Mouse (Mus musculus) lung, embryonic 14.5 days (tissue): ENCODE data around the gene Tanc1. TPM values are rescaled to one million over a fixed set of nuclear protein-coding genes. Genes with fewer than 3 reads are reported as not detected.

Experiments used
- ATAC-seq: fragments of 200-750 bp; cut with Nextera tagmentation; 2 replicates; pipeline ENCODE4 v1.8.0; 2017; ENCODE audit warnings: mild to moderate bottlenecking, moderate TSS enrichment, moderate library complexity; ENCODE audit not compliant: insufficient read depth
- DNase-seq: peaks from one replicate; pipeline ENCODE4 v3.0.0-alpha.2; 2015
- H3K27ac ChIP-seq: fragments of 300-500 bp; sonication (generic); 2 replicates; pipeline ENCODE4 v1.5.1; 2014; ENCODE audit warnings: low read depth, mild to moderate bottlenecking, moderate library complexity
- H3K27me3 ChIP-seq: fragments of 300-500 bp; sonication (generic); 2 replicates; pipeline ENCODE4 v1.6.1; 2014; ENCODE audit warnings: low read length, control low read depth; ENCODE audit not compliant: insufficient read depth
- H3K36me3 ChIP-seq: fragments of 300-500 bp; sonication (generic); 2 replicates; pipeline ENCODE4 v1.6.1; 2014; ENCODE audit warnings: control low read depth; ENCODE audit not compliant: insufficient read depth
- H3K4me1 ChIP-seq: fragments of 300-500 bp; sonication (generic); 2 replicates; pipeline ENCODE4 v1.6.1; 2014; ENCODE audit warnings: antibody characterized with exemption, control low read depth; ENCODE audit not compliant: insufficient read depth
- H3K4me2 ChIP-seq: fragments of 300-500 bp; sonication (generic); 2 replicates; pipeline ENCODE4 v1.6.1; 2014; ENCODE audit warnings: mild to moderate bottlenecking
- H3K4me3 ChIP-seq: fragments of 300-500 bp; sonication (generic); 2 replicates; pipeline ENCODE4 v1.5.1; 2014; ENCODE audit warnings: low read depth, low read length
- H3K9ac ChIP-seq: fragments of 300-500 bp; sonication (generic); 2 replicates; pipeline ENCODE4 v1.6.1; 2014
- H3K9me3 ChIP-seq: fragments of 300-500 bp; sonication (generic); 2 replicates; pipeline ENCODE4 v1.6.1; 2016; ENCODE audit warnings: low read depth, low read length, control low read depth
- CTCF ChIP-seq: IDR thresholded peaks from 2 replicates; pipeline ENCODE4 v1.5.1; 2016; ENCODE audit warnings: antibody characterized with exemption, low read depth
- WGBS: fragments of 180-500 bp; shearing (Covaris S2); extraction: QIAGEN DNeasy Blood & Tissue Kit; methylation state at CpG from one replicate; pipeline ENCODE4 v1.1.7; 2014; 5-methylcytosine and 5-hydroxymethylcytosine counted together
- polyA plus RNA-seq: library from polyadenylated mRNA; unstranded; fragments of >200 nt; fragmentation: Nextera tagmentation; extraction: Ambion mirVana; gene quantifications from 2 replicates; pipeline ENCODE4 v1.2.1, GENCODE M21; 2014

The Tanc1 gene
- polyA plus RNA-seq, 1 experiment from 2014 or later = 31.0 TPM

DNA sequence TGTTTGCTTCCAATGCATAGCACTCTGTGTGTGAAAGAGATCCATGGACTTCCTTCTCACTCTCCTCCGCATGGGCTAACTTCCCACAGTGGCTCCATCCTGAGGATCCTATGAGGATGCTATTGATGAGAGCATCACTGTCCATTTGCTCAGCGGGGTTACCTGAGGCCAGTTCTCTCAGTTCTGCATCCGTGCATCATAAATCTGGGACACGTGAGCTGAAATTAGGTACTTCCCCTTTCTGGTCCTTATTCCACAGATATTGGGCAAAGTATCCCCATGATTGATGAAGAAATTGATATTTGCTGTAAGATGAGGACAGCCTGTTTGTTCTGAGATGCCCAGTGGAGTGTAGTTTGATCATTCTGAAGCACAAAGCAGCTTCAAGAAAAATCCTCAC is 156.1 kb downstream of the Tanc1 start:
- Histone ChIP-seq H3K9ac (no peak overlapping the region), H3K9me3 (no peaks in the 10 kb centered on the region), H3K36me3 (peaks cover 2% of the 10 kb centered on the region), H3K27me3 (no peaks in the 10 kb centered on the region), H3K4me1 (peaks cover 24% of the 10 kb centered on the region), H3K27ac (peak overlapping the region; percentile 24; the same call in 1 of the 2 replicates), H3K4me2 (no peak overlapping the region), H3K4me3 (no peak overlapping the region)
- DNase-seq (no peak), ATAC-seq (no peak)
- WGBS = 78% methylated on average over 4 of the region's 4 CpGs
- no peak for TF ChIP-seq CTCF

DNA sequence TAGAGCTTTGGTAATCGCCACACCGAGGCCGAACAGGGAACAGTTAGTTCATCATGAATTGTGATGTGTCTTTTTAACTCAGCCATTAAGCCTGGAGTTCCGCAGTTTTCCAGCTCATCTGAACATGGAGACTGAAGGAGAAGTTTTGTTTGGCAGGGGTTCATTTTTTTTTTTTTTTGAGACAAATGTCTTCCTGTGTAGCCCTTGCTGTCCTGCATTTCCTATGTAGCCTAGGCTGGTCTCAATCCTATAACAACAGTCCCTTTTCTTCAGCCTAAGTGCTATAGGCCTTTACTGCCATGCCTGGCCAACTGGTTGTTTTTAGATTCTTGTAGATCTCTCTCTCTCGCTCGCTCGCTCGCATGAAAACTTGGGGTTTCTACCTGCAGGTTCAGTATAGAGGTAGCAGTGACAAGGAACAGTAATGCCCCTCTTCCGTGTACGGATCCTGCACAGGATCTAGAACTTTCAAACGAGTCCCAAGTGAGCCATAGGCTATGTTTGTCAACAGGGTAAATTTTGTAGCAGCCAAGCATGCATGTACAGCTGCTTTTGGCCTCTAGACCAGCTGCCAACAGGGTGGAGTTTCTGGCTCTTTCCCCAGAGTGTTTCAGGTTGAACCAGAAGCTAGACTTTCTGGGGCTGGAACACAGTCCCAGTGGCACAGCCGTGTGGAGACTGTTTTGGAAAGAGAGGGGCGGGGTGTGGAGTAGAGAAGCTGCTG is 157.0 kb downstream of the Tanc1 start:
- no peaks in the 10 kb centered on the region for H3K27me3 ChIP-seq
- 63% methylated on average over 13 of the region's 13 CpGs for WGBS
- no peak overlapping the region for H3K4me2 ChIP-seq
- H3K9me3 ChIP-seq = no peaks in the 10 kb centered on the region
- peaks cover 24% of the 10 kb centered on the region for H3K4me1 ChIP-seq
- DNase-seq (peak; percentile 67), ATAC-seq (peak; percentile 41; the same call in 1 of the 2 replicates)
- TF ChIP-seq CTCF = no peak
- H3K9ac ChIP-seq = no peak overlapping the region
- H3K36me3 ChIP-seq = peaks cover 7% of the 10 kb centered on the region
- no peak overlapping the region for H3K4me3 ChIP-seq
- peak overlapping the region; percentile 10; the same call in 1 of the 2 replicates for H3K27ac ChIP-seq

GRCm38 (mm10) chr2:59769385-59769735 is 157.5 kb downstream of the Tanc1 start:
- peaks cover 24% of the 10 kb centered on the region for H3K4me1 ChIP-seq
- H3K4me2 ChIP-seq = no peak overlapping the region
- DNase-seq (no peak), ATAC-seq (no peak)
- WGBS = 51% methylated on average over 3 of the region's 3 CpGs
- no peak overlapping the region for H3K9ac ChIP-seq
- 0 out of 2 replicates have a peak overlapping the region, but pooled peaks have one; percentile 10 for H3K27ac ChIP-seq
- no peaks in the 10 kb centered on the region for H3K27me3 ChIP-seq
- H3K36me3 ChIP-seq = peaks cover 7% of the 10 kb centered on the region
- no peak for TF ChIP-seq CTCF
- no peak overlapping the region for H3K4me3 ChIP-seq
- no peaks in the 10 kb centered on the region for H3K9me3 ChIP-seq

GRCm38 (mm10) chr2:59771708-59772107 is 159.9 kb downstream of the Tanc1 start:
- Histone ChIP-seq H3K9me3 (no peaks in the 10 kb centered on the region), H3K36me3 (peaks cover 16% of the 10 kb centered on the region), H3K27me3 (no peaks in the 10 kb centered on the region), H3K4me2 (no peak overlapping the region), H3K4me3 (no peak overlapping the region), H3K27ac (peak overlapping the region; percentile 48; the same call in 1 of the 2 replicates), H3K4me1 (peaks cover 24% of the 10 kb centered on the region), H3K9ac (no peak overlapping the region)
- DNase-seq (no peak), ATAC-seq (no peak)
- TF ChIP-seq CTCF = no peak
- WGBS = 45% methylated on average over 8 of the region's 8 CpGs

DNA sequence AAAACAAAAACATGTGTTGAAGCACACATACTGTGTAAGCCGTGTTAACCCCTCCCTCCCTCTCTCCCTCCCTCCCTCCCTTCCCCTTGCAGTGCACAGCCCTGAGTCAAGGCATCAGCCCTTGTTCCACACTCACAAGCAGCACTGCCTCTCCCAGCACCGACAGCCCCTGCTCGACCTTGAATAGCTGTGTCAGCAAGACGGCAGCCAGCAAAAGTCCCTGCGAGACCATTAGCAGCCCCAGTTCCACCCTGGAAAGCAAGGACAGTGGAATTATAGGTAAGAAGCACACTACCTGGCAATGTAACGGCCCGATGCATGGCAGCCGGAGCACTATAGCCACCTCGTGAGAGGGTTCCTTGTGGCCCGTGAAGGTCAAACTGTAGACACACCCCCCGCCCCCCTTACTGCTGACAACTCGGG is 160.4 kb downstream of the Tanc1 start:
- Histone ChIP-seq H3K27ac (no peak overlapping the region; the same call in 1 of the 2 replicates), H3K27me3 (no peaks in the 10 kb centered on the region), H3K4me3 (no peak overlapping the region), H3K9ac (no peak overlapping the region), H3K9me3 (no peaks in the 10 kb centered on the region), H3K36me3 (peaks cover 16% of the 10 kb centered on the region), H3K4me2 (no peak overlapping the region), H3K4me1 (peaks cover 24% of the 10 kb centered on the region)
- no peak for TF ChIP-seq CTCF
- peak; percentile 50 for DNase-seq
- peak; percentile 73 for ATAC-seq
- WGBS = 38% methylated on average over 12 of the region's 12 CpGs

GRCm38 (mm10) chr2:59774374-59774773 is 162.5 kb downstream of the Tanc1 start:
- Histone ChIP-seq H3K9ac (no peak overlapping the region), H3K4me2 (no peak overlapping the region), H3K4me3 (no peak overlapping the region), H3K36me3 (peaks cover 18% of the 10 kb centered on the region), H3K27me3 (no peaks in the 10 kb centered on the region), H3K27ac (peak overlapping the region; percentile 75), H3K4me1 (peaks cover 13% of the 10 kb centered on the region), H3K9me3 (no peaks in the 10 kb centered on the region)
- TF ChIP-seq CTCF = no peak
- ATAC-seq = no peak
- DNase-seq = no peak
- 71% methylated on average over 6 of the region's 6 CpGs for WGBS

DNA sequence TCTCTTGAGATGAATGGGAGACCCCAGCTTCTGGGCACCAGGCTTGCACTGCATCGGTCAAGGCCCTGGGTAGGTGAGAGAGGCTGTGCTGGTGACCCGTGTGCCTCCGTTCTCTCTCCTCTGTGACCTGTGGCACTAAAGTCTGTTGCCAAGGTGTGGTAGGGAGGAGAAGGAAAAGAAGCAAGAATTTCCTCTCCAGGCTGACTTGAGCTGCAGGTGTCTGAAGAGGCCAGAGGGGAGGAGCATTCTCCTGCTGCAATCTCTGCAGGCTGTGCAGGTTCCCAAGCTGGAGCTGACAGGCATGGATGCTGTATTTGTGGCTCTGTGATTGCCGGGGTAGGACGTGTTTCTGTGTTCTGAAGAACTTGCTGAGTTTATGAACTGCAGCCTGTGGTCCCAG is 163.3 kb downstream of the Tanc1 start:
- Histone ChIP-seq H3K4me3 (no peak overlapping the region), H3K4me1 (peaks cover 15% of the 10 kb centered on the region), H3K9me3 (no peaks in the 10 kb centered on the region), H3K9ac (no peak overlapping the region), H3K27ac (peak overlapping the region; percentile 75), H3K4me2 (no peak overlapping the region), H3K27me3 (no peaks in the 10 kb centered on the region), H3K36me3 (peaks cover 21% of the 10 kb centered on the region)
- DNase-seq (peak; percentile 52), ATAC-seq (no peak)
- WGBS = 57% methylated on average over 5 of the region's 5 CpGs
- no peak for TF ChIP-seq CTCF
